Mouse (Mus musculus) hindbrain, postnatal 0 days (tissue): ENCODE results near the gene Tmem60. TPM values are rescaled to one million over a fixed set of nuclear protein-coding genes. Genes with fewer than 3 reads are reported as not detected.
A peak's percentile ranks its signal among the peaks of the same experiment; 100 is the strongest.

Experiments
- ATAC-seq: fragments of 200-750 bp; cut with Nextera tagmentation; 2 replicates; pipeline ENCODE4 v1.8.0; 2017; ENCODE audit warnings: mild to moderate bottlenecking, moderate TSS enrichment, moderate library complexity
- DNase-seq: peaks from one replicate; pipeline ENCODE4 v3.0.0-alpha.2; 2015; ENCODE audit warnings: low spot score
- H3K27ac ChIP-seq: fragments of 300-500 bp; sonication (generic); 2 replicates; pipeline ENCODE4 v1.5.1; 2014; ENCODE audit warnings: mild to moderate bottlenecking
- H3K27me3 ChIP-seq: fragments of 300-500 bp; sonication (generic); 2 replicates; pipeline ENCODE4 v1.6.1; 2014; ENCODE audit warnings: low read length, mixed read lengths; ENCODE audit not compliant: insufficient read depth
- H3K36me3 ChIP-seq: fragments of 300-500 bp; sonication (generic); 2 replicates; pipeline ENCODE4 v1.6.1; 2014; ENCODE audit warnings: low read length, mixed read lengths; ENCODE audit not compliant: insufficient read depth
- H3K4me1 ChIP-seq: fragments of 300-500 bp; sonication (generic); 2 replicates; pipeline ENCODE4 v1.6.1; 2014; ENCODE audit warnings: antibody characterized with exemption, low read length, mixed read lengths; ENCODE audit not compliant: insufficient read depth
- H3K4me2 ChIP-seq: fragments of 300-500 bp; sonication (generic); 2 replicates; pipeline ENCODE4 v1.6.1; 2014; ENCODE audit warnings: low read depth, mild to moderate bottlenecking, low read length, moderate library complexity, mixed read lengths
- H3K4me3 ChIP-seq: fragments of 300-500 bp; sonication (generic); 2 replicates; pipeline ENCODE4 v1.5.1; 2014; ENCODE audit warnings: low read length
- H3K9ac ChIP-seq: fragments of 300-500 bp; sonication (generic); replicated peaks from 2 replicates; pipeline ENCODE4 v1.6.1; 2014; ENCODE audit warnings: mild to moderate bottlenecking, low read length, moderate library complexity, mixed read lengths
- H3K9me3 ChIP-seq: fragments of 300-500 bp; sonication (generic); 2 replicates; pipeline ENCODE4 v1.6.1; 2016; ENCODE audit warnings: low read length, mixed read lengths
- CTCF ChIP-seq: IDR thresholded peaks from 2 replicates; pipeline ENCODE4 v1.5.1; 2016; ENCODE audit warnings: antibody characterized with exemption, control low read depth, low read depth
- WGBS: fragments of 180-500 bp; shearing (Covaris S2); extraction: QIAGEN DNeasy Blood & Tissue Kit; methylation state at CpG from one replicate; pipeline ENCODE4 v1.1.7; 2014; 5-methylcytosine and 5-hydroxymethylcytosine counted together
- polyA plus RNA-seq: library from polyadenylated mRNA; unstranded; fragments of >200 nt; fragmentation: Nextera tagmentation; extraction: Ambion mirVana; gene quantifications from 2 replicates; pipeline ENCODE4 v1.2.1, GENCODE M21; 2015
- total RNA-seq: library from RNA; depleted of rRNA; stranded (reverse); fragments of >200 nt; gene quantifications from 2 replicates; pipeline ENCODE4 v1.2.3, GENCODE M21; 2014; rRNA removed

Tmem60 gene
- 14.0 and 19.4 TPM in 2 replicates for total RNA-seq
- polyA plus RNA-seq = 76.1 and 76.8 TPM in 2 replicates

GRCm38 (mm10) chr5:20881915-20882800 is at the start of gene Tmem60, which contains the start of gene Phtf2:
Gene Tmem60 (plus strand): TSS chr5:20882191.
Gene Phtf2 (minus strand): TSS chr5:20882124.
- no peak for TF ChIP-seq CTCF
- 2% methylated on average over 69 of the region's 94 CpGs for WGBS
- peak within 1 kb of the TSS; percentile 74 for H3K9ac ChIP-seq
- H3K4me1 ChIP-seq = peaks cover 10% of the 10 kb centered on the region
- peak; percentile 99 for ATAC-seq
- no peaks in the 10 kb centered on the region for H3K27me3 ChIP-seq
- H3K27ac ChIP-seq = peak within 1 kb of the TSS; percentile 94
- peak within 1 kb of the TSS; percentile 89 for H3K4me2 ChIP-seq
- no peaks in the 10 kb centered on the region for H3K9me3 ChIP-seq
- peak within 1 kb of the TSS; percentile 83 for H3K4me3 ChIP-seq
- no peaks in the 10 kb centered on the region for H3K36me3 ChIP-seq
- peak; percentile 99 for DNase-seq

GRCm38 (mm10) chr5:20834399-20834798 is 47.6 kb upstream of the Tmem60 start:
- H3K9ac ChIP-seq = no peak overlapping the region
- no peaks in the 10 kb centered on the region for H3K4me1 ChIP-seq
- DNase-seq (no peak), ATAC-seq (no peak)
- H3K27me3 ChIP-seq = no peaks in the 10 kb centered on the region
- H3K36me3 ChIP-seq = no peaks in the 10 kb centered on the region
- 96% methylated on average over 1 of the region's 1 CpGs for WGBS
- no peak overlapping the region for H3K4me3 ChIP-seq
- H3K27ac ChIP-seq = no peak overlapping the region
- H3K4me2 ChIP-seq = no peak overlapping the region
- no peak for TF ChIP-seq CTCF
- H3K9me3 ChIP-seq = no peaks in the 10 kb centered on the region

GRCm38 (mm10) chr5:20837082-20837481 is 44.9 kb upstream of the Tmem60 start:
- no peak for TF ChIP-seq CTCF
- no peak overlapping the region for H3K4me2 ChIP-seq
- no peaks in the 10 kb centered on the region for H3K36me3 ChIP-seq
- no peak overlapping the region for H3K9ac ChIP-seq
- ATAC-seq = no peak
- no peaks in the 10 kb centered on the region for H3K27me3 ChIP-seq
- no peaks in the 10 kb centered on the region for H3K9me3 ChIP-seq
- H3K4me3 ChIP-seq = no peak overlapping the region
- 100% methylated on average over 1 of the region's 1 CpGs for WGBS
- H3K4me1 ChIP-seq = no peaks in the 10 kb centered on the region
- DNase-seq = no peak
- no peak overlapping the region for H3K27ac ChIP-seq

GRCm38 (mm10) chr5:20843405-20843804 is 38.6 kb upstream of the Tmem60 start:
- ATAC-seq (no peak), DNase-seq (no peak)
- H3K9me3 ChIP-seq = no peaks in the 10 kb centered on the region
- H3K4me2 ChIP-seq = no peak overlapping the region
- no peak overlapping the region for H3K9ac ChIP-seq
- H3K36me3 ChIP-seq = no peaks in the 10 kb centered on the region
- no peak for TF ChIP-seq CTCF
- no peak overlapping the region for H3K4me3 ChIP-seq
- H3K4me1 ChIP-seq = no peaks in the 10 kb centered on the region
- no peaks in the 10 kb centered on the region for H3K27me3 ChIP-seq
- no peak overlapping the region for H3K27ac ChIP-seq
- WGBS = 79% methylated on average over 2 of the region's 3 CpGs

- H3K9me3 ChIP-seq = no peaks in the 10 kb centered on the region
- H3K27ac ChIP-seq = no peak overlapping the region
- no peaks in the 10 kb centered on the region for H3K27me3 ChIP-seq
- H3K9ac ChIP-seq = no peak overlapping the region
- DNase-seq (no peak), ATAC-seq (no peak)
- no peaks in the 10 kb centered on the region for H3K36me3 ChIP-seq
- H3K4me2 ChIP-seq = no peak overlapping the region
- no peak for TF ChIP-seq CTCF
- H3K4me1 ChIP-seq = no peaks in the 10 kb centered on the region
- no peak overlapping the region for H3K4me3 ChIP-seq
- 62% methylated on average over 2 of the region's 2 CpGs for WGBS
These were observed 38.2 kb upstream of the Tmem60 start for GRCm38 (mm10) chr5:20843816-20844215.

- no peak for TF ChIP-seq CTCF
- Histone ChIP-seq H3K4me3 (no peak overlapping the region), H3K9me3 (no peaks in the 10 kb centered on the region), H3K9ac (no peak overlapping the region), H3K27me3 (no peaks in the 10 kb centered on the region), H3K4me1 (no peaks in the 10 kb centered on the region), H3K36me3 (no peaks in the 10 kb centered on the region), H3K27ac (no peak overlapping the region), H3K4me2 (no peak overlapping the region)
- DNase-seq (no peak), ATAC-seq (no peak)
- 94% methylated on average over 2 of the region's 2 CpGs for WGBS
These were observed 35.0 kb upstream of the Tmem60 start for GRCm38 (mm10) chr5:20847010-20847409.

- ATAC-seq = no peak
- Histone ChIP-seq H3K27me3 (no peaks in the 10 kb centered on the region), H3K4me3 (no peak overlapping the region), H3K27ac (no peak overlapping the region), H3K9ac (no peak overlapping the region), H3K4me2 (no peak overlapping the region), H3K4me1 (no peaks in the 10 kb centered on the region), H3K9me3 (no peaks in the 10 kb centered on the region), H3K36me3 (no peaks in the 10 kb centered on the region)
- 93% methylated on average over 4 of the region's 4 CpGs for WGBS
- no peak for DNase-seq
- no peak for TF ChIP-seq CTCF
These were observed 26.9 kb upstream of the Tmem60 start for GRCm38 (mm10) chr5:20855066-20855465.
